Mouse (Mus musculus): ENCODE measurements around the gene Pcyox1.
"Not testable (repeated sequence)": the region's sequence is repeated elsewhere in the genome, so short reads cannot be mapped to it uniquely, and the experiment has no call there.

Gene Pcyox1

DNA sequence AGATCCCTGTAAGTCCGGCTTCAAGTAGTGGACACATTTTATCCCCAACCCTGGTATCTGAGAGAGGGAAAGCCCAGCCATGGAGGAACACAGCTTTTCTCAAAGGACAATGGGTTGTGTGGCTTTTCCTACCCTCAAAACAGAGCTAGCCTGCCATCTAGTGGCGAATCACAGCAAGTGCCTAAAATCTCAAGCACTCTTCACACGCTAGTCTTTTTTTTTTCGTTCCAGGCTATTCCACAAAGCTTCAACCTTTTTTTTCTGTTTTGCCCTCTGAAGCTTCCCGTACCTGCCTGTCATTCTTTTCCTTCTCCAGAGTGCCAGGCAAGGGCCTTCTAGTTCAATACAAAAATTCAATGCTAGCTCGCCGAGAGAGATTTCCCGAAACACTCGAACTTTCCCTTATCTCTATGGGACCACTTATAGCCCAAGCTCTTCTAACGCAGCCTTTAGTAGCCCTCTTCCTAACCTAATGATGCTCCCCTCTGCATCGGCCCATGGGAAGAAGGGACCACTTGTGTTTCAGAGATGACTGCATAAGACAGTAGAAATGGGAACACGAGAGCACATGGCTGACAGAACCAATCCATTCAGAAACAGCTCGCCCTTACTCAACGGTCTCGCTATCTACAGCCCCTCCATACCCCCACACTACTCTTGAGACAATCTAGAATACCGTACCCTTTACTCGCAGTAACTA is 32.4 kb downstream of the Pcyox1 start:
- peak; percentile 83 for DNase-seq

DNA sequence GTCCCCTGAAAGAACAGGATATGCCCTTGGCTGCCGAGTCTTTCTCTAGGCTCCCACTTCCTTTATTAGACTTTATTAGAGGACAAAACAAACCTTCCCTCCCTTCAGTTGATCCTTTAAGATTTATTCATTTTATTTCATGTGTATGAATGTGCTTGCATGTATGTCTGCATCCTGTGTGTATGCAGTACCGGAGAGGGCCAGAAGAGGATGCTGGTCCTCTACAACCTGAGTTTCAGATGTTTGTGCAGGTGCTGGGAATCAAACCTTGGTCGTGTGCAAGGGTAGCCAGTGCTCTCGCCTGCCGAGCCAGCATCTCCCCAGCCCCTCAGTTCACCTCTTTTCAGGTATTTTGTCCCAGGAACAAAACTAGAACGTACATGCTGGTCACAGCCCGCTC is 35.6 kb downstream of the Pcyox1 start:
- no peak for DNase-seq

DNA sequence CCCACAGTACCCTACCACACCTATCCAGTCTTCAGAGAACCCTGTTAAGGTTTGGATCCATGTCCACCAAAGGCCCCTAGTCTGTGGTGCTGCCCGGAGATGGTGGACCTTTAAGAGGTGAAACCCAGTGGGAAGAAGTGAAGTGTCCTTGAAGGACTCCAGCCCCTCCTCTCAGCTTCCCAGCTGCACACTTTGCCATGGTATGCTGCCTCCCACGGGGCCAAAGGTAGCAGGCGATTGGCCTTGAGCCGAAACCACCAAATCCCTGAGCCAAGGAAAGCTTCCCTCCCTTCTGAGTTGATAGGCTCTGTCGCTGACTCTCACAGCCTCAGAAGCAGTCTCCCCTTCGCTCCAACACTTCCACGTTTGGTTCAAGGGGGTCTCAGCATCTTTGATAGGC is 36.3 kb downstream of the Pcyox1 start:
- DNase-seq: peak; percentile 79

DNA sequence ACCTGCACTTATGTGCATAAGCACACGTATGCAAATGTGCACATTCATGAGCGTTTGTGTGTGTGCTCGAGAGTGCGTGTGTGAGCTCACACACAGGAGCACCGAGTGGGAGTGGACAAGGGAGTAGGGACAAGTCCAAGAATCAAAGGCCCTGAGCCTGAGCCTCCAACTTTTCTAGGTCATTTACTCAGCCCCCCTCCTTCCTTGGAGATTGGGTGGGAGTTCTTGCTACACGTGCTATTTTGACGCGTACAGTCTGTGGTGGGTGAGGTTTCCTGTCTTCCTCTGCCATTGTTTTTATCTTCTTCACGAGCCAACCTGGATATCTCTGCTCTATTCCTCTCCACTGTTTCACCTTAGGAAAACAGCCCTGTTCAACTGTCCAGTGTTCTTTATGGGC is 40.0 kb downstream of the Pcyox1 start:
- no peak for DNase-seq

DNA sequence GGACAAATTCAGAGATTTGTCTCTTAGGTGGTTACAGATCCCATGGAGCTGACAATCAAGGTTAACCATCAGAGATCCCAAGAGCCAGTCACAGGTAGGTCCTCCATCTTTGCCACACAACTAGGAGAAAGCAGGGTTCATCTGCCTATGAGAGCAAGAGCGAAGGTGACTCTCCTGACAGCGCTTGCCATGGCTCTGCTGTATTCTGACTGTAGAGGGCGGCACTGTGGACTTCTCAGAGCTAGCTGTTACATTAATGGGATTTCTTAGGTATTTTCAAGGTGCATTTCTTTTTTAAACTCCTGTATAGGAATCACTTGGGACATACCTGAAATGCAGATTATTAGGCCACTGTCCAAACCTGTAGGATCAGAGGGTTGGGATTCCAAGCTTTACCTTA is 42.0 kb downstream of the Pcyox1 start:
- DNase-seq: no peak

GRCm38 (mm10) chr6:86349257-86349656 is 47.7 kb downstream of the Pcyox1 start:
- peak; percentile 24 for DNase-seq

- DNase-seq: no peak
Observed at GRCm38 (mm10) chr6:86346063-86346462, 50.9 kb downstream of the Pcyox1 start.

DNA sequence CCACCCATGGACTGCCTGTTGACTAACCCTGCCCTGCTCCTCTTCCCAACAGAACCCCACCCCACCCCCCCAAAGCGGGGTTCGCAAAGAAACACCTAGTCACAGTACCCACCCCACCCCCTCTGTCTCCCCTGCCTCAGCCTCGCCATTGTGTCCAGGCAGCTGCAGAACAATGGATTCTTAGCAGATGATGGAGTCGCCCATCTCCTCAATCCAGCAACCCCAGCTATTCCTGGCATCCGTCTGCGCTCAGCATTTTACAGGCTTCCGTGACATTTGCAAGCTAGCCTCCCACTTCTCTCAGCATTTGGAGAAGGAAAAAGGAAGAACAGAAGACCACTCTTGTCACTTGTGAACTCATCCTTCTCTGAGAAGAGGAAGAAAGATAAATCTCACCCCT is 53.3 kb downstream of the Pcyox1 start:
- DNase-seq: no peak

DNA sequence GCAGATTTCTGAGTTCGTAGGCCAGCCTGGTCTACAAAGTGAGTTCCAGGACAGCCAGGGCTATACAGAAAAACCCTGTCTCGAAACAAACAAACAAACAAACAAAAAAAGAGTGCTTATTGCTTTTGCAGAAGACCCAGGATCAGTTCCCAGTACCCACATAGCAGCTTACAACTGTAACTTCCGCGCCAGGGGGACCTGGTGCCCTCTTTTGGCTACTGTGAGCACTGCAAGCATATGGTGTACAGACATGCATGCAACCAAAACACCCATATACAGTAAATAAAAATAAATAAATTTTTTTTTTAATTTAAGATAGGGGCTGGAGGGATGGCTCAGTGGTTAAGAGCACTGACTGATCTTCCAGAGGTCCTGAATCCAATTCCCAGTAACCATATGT is 60.6 kb downstream of the Pcyox1 start:
- not testable (repeated sequence) for DNase-seq

Data from kidney, postnatal 14 days (tissue).